Mouse (Mus musculus): ENCODE measurements around the gene Phlda2.
"Not testable (repeated sequence)": the region's sequence is repeated elsewhere in the genome, so short reads cannot be mapped to it uniquely, and the experiment has no call there.

Gene Phlda2

GRCm38 (mm10) chr7:143502418-143503200 is at the start of gene Phlda2:
Gene Phlda2 (minus strand): TSS chr7:143503150.
- DNase-seq (ENCODE audit: low spot score in 2 of 2) = no peak

DNA sequence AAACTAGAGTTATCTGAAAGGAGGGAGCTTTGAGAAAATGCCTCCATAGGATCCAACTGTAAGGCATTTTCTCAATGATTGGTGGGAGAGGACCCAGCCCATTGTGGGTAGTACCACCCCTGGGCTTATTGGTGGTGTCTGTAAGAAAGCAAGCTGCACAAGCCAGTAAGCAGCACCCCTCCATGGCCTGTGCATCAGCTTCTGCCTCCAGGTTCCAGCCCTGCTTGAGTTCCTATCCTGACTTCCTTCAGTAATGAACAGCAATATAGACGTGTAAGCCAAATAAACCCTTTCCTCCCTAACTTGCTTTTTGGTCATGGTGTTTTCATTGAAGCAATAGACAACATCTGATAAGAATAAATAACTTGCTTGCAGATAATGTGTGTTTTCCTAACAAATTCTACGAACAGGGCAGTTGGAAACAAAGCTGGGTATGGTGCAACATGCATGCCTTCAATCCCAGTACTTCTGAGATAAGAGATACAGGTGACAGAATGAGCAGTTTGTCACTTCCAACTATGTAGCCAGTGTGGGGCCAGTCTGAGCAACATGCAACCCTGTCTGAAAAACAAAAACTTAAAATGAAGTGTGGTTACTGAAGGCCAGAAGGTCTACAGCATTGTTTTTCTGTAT is 46.8 kb upstream of the Phlda2 start:
- no peak for DNase-seq (ENCODE audit: low spot score in 2 of 2)

DNA sequence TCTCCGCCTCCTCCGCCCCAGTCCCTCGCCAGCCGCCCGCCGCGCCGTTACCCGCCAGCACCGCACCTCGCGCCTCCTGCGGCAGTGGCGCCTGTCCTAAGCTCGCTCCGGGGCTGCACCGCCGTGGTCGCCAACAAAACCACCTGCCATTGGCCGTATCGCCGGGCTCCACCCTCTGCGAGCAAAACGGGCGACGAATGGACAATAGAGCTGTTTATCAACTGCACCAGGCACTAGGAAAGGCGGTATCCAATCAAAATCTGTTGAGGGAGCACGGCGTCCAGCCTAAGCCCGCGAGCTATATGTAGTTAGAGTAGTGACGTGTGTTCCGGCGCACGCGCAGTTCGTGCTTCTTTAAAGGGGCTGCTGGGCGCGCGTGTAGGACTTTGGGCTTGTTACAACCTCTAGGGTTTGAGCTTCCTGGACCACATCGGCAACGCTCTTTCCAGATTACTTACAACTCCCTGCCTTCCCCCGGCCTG is 46.1 kb upstream of the Phlda2 start, which contains the start of gene Nap1l4:
Gene Nap1l4, minus strand, starts transcription at position 131 of the 482 bp plus-strand sequence.
- peak; percentile 100 for DNase-seq (ENCODE audit: low spot score in 2 of 2)

DNA sequence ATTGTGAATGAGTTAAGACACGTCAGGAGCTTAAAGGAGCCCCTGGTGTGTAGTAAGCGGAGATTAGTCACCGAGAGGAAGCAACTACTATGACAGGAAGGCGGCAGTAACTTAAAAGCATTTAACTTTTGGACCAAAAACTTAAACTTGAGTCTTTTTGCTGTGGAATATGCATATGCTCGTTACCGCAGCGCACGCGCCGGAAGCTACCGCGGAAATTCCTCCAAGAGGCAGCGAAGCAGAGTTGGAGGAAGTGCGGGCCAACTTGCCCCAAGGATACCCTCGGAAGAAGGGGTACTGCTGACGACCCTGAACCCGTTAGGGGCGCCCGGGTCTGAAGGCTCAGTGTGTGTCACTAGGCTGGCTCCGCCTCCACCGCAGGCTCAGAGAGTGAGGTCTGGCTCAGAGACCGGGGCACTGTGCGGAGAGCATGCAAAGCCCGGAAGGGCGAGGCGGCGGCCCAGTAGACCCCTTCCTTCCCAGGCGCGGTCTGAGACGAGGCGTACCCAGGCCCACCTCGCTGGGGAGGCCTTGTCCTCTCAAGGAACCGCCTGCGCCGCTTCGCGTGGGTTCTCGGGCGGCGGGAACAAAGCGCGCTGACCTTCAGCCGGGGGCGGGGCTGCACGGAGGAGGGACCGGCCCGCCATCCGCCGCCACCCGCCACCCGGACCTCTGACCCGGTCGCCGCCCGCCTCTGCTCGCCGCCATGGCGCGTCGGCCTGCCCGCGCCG is 45.4 kb upstream of the Phlda2 start:
- no peak for DNase-seq (ENCODE audit: low spot score in 2 of 2)

DNA sequence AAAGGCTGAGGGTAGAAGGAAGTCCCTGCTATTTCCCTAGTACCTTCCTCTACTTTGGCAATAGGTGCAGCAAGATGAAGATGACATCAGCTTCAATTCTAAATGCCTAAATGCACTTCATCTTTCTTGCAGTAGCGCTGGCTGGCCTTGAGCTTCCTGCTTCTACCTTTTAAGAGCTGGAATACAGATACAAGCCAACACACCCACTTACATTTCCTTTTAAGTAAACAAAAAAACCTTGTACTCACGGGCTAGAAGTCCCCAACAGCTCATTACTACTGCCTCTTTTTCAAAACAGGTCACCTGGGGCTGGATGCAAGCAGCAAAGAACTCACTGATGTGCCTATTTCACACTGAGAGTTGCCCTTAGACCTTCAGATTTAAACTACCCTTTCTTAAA is 43.6 kb upstream of the Phlda2 start:
- no peak for DNase-seq (ENCODE audit: low spot score in 2 of 2)

- DNase-seq (ENCODE audit: low spot score in 2 of 2) = no peak
Observed at GRCm38 (mm10) chr7:143544368-143544767, 41.4 kb upstream of the Phlda2 start.

GRCm38 (mm10) chr7:143538671-143539070 is 35.7 kb upstream of the Phlda2 start:
- no peak for DNase-seq (ENCODE audit: low spot score in 2 of 2)

- not testable (repeated sequence) for DNase-seq (ENCODE audit: low spot score in 2 of 2)
Observed at GRCm38 (mm10) chr7:143538229-143538628, 35.3 kb upstream of the Phlda2 start.

- no peak for DNase-seq (ENCODE audit: low spot score in 2 of 2)
Observed at GRCm38 (mm10) chr7:143536251-143536650, 33.3 kb upstream of the Phlda2 start.

DNA sequence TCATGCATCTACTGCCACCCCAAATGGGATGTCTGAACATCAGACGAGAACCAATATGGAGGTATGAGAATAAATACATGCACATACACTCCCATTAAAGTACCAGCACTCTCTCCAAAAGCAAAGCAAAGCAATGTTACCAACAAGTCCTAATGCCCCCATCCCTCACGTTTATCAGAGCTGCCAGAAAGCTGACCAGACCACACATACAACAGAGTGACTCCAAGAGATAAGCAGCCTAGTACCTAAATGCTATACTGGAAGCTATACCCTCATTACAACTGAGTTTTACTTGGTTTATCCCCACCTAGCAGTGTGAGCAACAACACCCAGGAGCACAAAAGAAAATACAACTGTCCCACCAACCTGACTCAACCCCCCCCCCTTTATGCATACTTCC is 30.3 kb upstream of the Phlda2 start:
- no peak for DNase-seq (ENCODE audit: low spot score in 2 of 2)

DNA sequence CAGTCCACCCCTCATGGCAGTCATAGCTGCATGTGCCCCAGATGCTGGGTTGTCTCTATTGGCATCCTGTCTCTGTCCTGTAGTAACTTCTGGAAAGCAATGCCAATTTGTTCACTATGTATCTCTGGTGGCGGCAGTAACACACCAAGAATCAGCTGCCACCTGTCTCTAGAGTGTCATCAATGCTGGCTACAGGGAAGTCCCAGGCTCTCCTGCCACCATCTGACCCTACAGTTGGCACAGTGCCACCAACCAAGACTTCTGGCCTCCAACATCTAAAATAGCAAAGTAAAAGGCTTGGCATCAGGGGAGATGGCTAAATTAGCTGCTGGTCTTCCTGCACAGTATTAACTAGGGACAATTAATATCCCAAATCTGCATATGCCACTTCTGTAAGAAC is 29.5 kb upstream of the Phlda2 start:
- DNase-seq (ENCODE audit: low spot score in 2 of 2) = no peak

- no peak for DNase-seq (ENCODE audit: low spot score in 2 of 2)
Observed at GRCm38 (mm10) chr7:143519333-143519732, 16.4 kb upstream of the Phlda2 start.

GRCm38 (mm10) chr7:143514416-143514768 is 11.4 kb upstream of the Phlda2 start:
- peak; percentile 24 to 25 for DNase-seq (ENCODE audit: low spot score in 2 of 2)

GRCm38 (mm10) chr7:143513763-143514415 is 10.9 kb upstream of the Phlda2 start:
- peak; percentile 50 to 54 for DNase-seq (ENCODE audit: low spot score in 2 of 2)

DNA sequence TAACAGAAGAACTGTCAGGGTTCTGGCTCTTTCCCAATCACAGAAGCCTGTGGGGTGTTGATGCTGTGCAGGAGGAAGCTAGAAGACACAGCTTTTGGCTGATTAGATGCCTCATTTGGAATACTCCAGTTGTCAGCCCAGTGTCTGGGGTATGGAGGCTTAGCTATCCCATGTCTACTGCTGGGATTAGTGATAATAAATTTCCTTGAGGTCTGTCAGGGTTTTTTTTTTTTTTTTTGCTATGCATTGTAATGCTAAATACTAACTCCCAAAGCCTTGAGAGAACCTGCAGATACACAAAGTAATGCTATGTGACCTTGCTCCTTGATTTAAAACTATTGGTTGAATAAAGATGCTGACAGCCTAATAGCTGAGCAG is 8.4 kb upstream of the Phlda2 start:
- DNase-seq (ENCODE audit: low spot score in 2 of 2) = no peak

DNA sequence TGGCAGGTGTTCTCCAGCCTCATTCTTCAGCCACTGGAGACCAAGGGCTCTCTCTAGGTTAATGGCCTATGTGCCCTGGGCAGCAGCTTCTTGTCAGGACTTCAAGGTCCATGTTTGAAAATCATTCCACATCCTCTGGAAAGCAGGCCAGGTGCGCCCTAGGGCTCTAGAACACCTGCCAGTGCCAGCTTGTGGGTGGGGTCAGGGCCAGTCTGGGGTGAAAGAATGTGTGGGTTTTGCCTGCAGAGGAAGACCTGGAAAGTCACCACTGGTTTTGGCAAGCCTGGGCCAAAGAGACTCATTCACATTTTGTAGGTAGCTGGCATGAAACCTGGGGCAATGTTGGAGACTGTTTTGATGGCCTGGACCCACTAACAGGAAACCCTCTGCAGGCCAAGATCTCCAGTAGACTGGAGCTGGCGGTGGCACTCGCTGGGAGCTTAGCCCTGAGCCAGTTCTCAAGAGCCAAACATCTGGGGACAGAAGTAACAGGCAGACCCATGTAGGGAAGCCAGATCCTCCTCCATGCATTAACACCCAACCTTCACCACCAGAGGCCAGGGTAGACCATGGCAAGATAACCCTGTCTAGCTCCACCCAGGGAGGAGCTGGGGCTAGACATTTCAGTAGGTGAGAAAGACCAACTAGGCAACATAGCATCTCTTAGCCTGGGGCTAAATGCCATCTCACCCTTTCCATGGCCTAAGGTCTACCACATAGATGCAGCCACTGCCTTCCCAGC is 7.8 kb upstream of the Phlda2 start:
- no peak for DNase-seq (ENCODE audit: low spot score in 2 of 2)

GRCm38 (mm10) chr7:143509566-143509965 is 6.6 kb upstream of the Phlda2 start:
- DNase-seq (ENCODE audit: low spot score in 2 of 2) = no peak

GRCm38 (mm10) chr7:143506675-143507074 is 3.7 kb upstream of the Phlda2 start:
- DNase-seq (ENCODE audit: low spot score in 2 of 2) = peak in 1 of 2 experiments; percentile 29

DNA sequence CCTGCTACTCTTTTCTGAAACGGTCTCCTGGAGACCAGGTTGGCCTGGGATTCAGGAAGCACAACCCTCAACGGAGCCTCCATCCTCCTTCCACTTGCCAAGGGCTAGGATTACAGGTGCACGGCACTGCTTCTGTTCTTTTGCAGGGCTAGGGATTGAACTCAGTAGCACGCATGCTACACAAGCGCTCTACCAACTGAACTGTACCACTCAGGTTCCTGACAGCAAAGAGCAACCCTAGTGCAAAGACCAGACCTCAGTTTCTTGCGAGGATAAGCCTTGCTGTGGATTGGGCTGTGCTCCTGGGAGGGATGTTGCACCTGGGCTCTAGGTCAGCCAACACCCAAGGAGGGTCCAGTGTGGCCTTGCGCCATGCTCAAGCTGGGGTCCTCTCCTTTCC is 3.3 kb upstream of the Phlda2 start:
- no peak for DNase-seq (ENCODE audit: low spot score in 2 of 2)

DNA sequence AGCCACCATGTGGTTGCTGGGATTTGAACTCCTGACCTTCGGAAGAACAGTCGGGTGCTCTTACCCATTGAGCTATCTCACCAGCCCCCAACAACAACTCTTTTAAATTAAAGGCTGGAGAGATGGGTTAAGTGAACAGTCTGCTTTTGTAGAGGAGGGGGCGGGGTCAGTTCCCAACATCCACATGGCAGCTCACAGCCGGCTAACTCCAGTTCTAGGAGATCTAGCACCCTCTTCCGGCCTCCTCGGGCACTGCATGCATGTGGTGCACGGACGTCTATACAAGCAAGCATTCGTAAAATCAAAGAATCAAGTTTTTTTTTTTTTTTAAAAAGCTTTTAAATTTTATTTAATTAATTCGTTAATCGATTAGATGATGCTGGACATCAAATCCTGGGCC is 2.9 kb upstream of the Phlda2 start:
- DNase-seq (ENCODE audit: low spot score in 2 of 2) = peak; percentile 30 to 68

GRCm38 (mm10) chr7:143505411-143505810 is 2.5 kb upstream of the Phlda2 start:
- DNase-seq (ENCODE audit: low spot score in 2 of 2) = no peak

All from heart, adult 9 months (tissue).